Mouse (Mus musculus): ENCODE measurements around the gene Moap1. TPM values are rescaled to one million over a fixed set of nuclear protein-coding genes. Genes with fewer than 3 reads are reported as not detected.

Moap1 gene
- total RNA-seq, 2 experiments from 2014 or later, result 2.0 to 2.1 TPM

GRCm38 (mm10) chr12:102709896-102710295 is 33.6 kb downstream of the Moap1 start:
- ATAC-seq (replicated peaks; ENCODE audit: low FRiP score, poor library complexity, severe bottlenecking), result no peak

GRCm38 (mm10) chr12:102708220-102708619 is 35.2 kb downstream of the Moap1 start:
- ATAC-seq (replicated peaks; ENCODE audit: low FRiP score, poor library complexity, severe bottlenecking), result no peak

GRCm38 (mm10) chr12:102706833-102707463 is 36.5 kb downstream of the Moap1 start:
- ATAC-seq (replicated peaks; ENCODE audit: low FRiP score, poor library complexity, severe bottlenecking), result no peak

GRCm38 (mm10) chr12:102705906-102706640 is 37.4 kb downstream of the Moap1 start:
- no peak for ATAC-seq (replicated peaks; ENCODE audit: low FRiP score, poor library complexity, severe bottlenecking)

- peak; percentile 61 for ATAC-seq (replicated peaks; ENCODE audit: low FRiP score, poor library complexity, severe bottlenecking)
Observed at GRCm38 (mm10) chr12:102705216-102705871, 38.1 kb downstream of the Moap1 start.

- peak; percentile 63 for ATAC-seq (replicated peaks; ENCODE audit: low FRiP score, poor library complexity, severe bottlenecking)
Observed at GRCm38 (mm10) chr12:102704457-102705198, 38.8 kb downstream of the Moap1 start, which contains the start of gene Itpk1. Itpk1 (minus strand) TSS chr12:102704930.

GRCm38 (mm10) chr12:102703921-102704408 is 39.5 kb downstream of the Moap1 start:
- ATAC-seq (replicated peaks; ENCODE audit: low FRiP score, poor library complexity, severe bottlenecking), result no peak; the same call in 1 of the 2 replicates

- no peak for ATAC-seq (replicated peaks; ENCODE audit: low FRiP score, poor library complexity, severe bottlenecking)
Observed at GRCm38 (mm10) chr12:102703441-102703840, 40.0 kb downstream of the Moap1 start.

GRCm38 (mm10) chr12:102703111-102703412 is 40.4 kb downstream of the Moap1 start:
- ATAC-seq (replicated peaks; ENCODE audit: low FRiP score, poor library complexity, severe bottlenecking), result no peak

- no peak for ATAC-seq (replicated peaks; ENCODE audit: low FRiP score, poor library complexity, severe bottlenecking)
Observed at GRCm38 (mm10) chr12:102702356-102703110, 40.9 kb downstream of the Moap1 start.

GRCm38 (mm10) chr12:102701691-102702207 is 41.7 kb downstream of the Moap1 start:
- ATAC-seq (replicated peaks; ENCODE audit: low FRiP score, poor library complexity, severe bottlenecking), result no peak

- ATAC-seq (replicated peaks; ENCODE audit: low FRiP score, poor library complexity, severe bottlenecking), result no peak
Observed at GRCm38 (mm10) chr12:102700453-102700852, 43.0 kb downstream of the Moap1 start.

- no peak for ATAC-seq (replicated peaks; ENCODE audit: low FRiP score, poor library complexity, severe bottlenecking)
Observed at GRCm38 (mm10) chr12:102699156-102699555, 44.3 kb downstream of the Moap1 start.

GRCm38 (mm10) chr12:102698089-102698684 is 45.3 kb downstream of the Moap1 start:
- ATAC-seq (replicated peaks; ENCODE audit: low FRiP score, poor library complexity, severe bottlenecking), result no peak

GRCm38 (mm10) chr12:102697381-102697780 is 46.1 kb downstream of the Moap1 start:
- ATAC-seq (replicated peaks; ENCODE audit: low FRiP score, poor library complexity, severe bottlenecking), result no peak

GRCm38 (mm10) chr12:102696635-102697354 is 46.7 kb downstream of the Moap1 start:
- no peak for ATAC-seq (replicated peaks; ENCODE audit: low FRiP score, poor library complexity, severe bottlenecking)

- no peak for ATAC-seq (replicated peaks; ENCODE audit: low FRiP score, poor library complexity, severe bottlenecking)
Observed at GRCm38 (mm10) chr12:102695369-102696239, 47.9 kb downstream of the Moap1 start.
